In the genomic region with DNA sequence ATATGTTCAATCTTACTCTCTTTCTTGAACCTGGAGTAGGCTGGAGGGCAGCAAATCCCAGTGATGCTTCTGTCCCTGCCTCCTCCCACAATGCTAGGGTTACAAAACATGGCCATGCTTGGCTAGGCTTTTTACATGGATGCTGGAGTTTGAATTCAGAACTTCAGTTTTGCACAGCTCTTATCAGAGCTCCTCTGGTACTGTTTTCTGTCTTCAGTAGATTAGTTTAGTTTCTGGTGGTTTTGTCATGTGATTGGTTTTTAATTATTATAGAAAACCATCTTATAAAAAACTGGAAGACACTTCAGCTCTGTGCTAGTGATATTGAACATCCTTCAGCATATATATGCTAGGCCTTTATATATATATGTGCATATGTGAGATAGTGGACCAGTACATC, we compare ENCODE assay signal across 24 mouse cellular contexts.
"Had no signal": no experiment of that assay in that cellular context is flagged by ENCODE, and none has a peak within 500 bp of the region (broad histone marks: within the 10 kb centered on the region; RNA-seq: fewer than 3 reads in every experiment).

No protein-coding gene starts in this region.

- H3K9ac ChIP-seq: heart, embryonic 12.5 days; hindbrain, embryonic 12.5 days; hindbrain, embryonic 14.5 days; limb, embryonic 12.5 days; liver, embryonic 15.5 days had no signal

- H3K27me3 ChIP-seq: heart, embryonic 12.5 days; hindbrain, embryonic 12.5 days; limb, embryonic 12.5 days; liver, embryonic 15.5 days had no signal

- DNase-seq: gastrocnemius, adult 2 months; gastrocnemius, postnatal 10 days; gastrocnemius, postnatal 25 days; heart, adult 18-20 months; heart, postnatal 10 days; heart, postnatal 4 days; kidney, adult 11 months; kidney, adult 2 months; kidney, postnatal 10 days; kidney, postnatal 25 days; kidney, postnatal 4 days; liver had no signal

- H3K27ac ChIP-seq: gastrocnemius, adult 2 months; heart, embryonic 10.5 days; hindbrain, embryonic 10.5 days; hindbrain, embryonic 12.5 days; hindbrain, embryonic 14.5 days; left cerebral cortex, adult 2 months; limb, embryonic 10.5 days; limb, embryonic 12.5 days; liver, embryonic 15.5 days had no signal

- ATAC-seq: hindbrain, embryonic 16.5 days; intestine, embryonic 16.5 days had no signal

- H3K4me3 ChIP-seq: gastrocnemius, adult 2 months; heart, embryonic 10.5 days; heart, embryonic 12.5 days; hindbrain, embryonic 10.5 days; hindbrain, embryonic 12.5 days; left cerebral cortex, adult 2 months; limb, embryonic 10.5 days; limb, embryonic 12.5 days; liver, embryonic 15.5 days had no signal

- H3K4me2 ChIP-seq: heart, embryonic 12.5 days; hindbrain, embryonic 12.5 days; hindbrain, embryonic 14.5 days; limb, embryonic 12.5 days; liver, embryonic 11.5 days; liver, embryonic 15.5 days had no signal

- H3K9me3 ChIP-seq: heart, embryonic 10.5 days; heart, embryonic 12.5 days; hindbrain, embryonic 10.5 days; hindbrain, embryonic 12.5 days; limb, embryonic 10.5 days; limb, embryonic 12.5 days; liver, embryonic 15.5 days had no signal

- H3K4me1 ChIP-seq: heart, embryonic 10.5 days; limb, embryonic 10.5 days; limb, embryonic 12.5 days had no signal
